Mouse (Mus musculus) spleen, postnatal 10 days (tissue): ENCODE measurements at regions not wholly inside any gene's neighbourhood (a gene's known extent, or its start where the extent isn't known, plus 50 kb on each side); places are given as distances from the start of the nearest gene placed in this dataset.

Experiments
- DNase-seq, 2 experiments: peaks; one replicate each; pipeline ENCODE4 v3.0.0; 2021 to 2022; ENCODE audit warnings: low spot score in 2 of 2

DNA sequence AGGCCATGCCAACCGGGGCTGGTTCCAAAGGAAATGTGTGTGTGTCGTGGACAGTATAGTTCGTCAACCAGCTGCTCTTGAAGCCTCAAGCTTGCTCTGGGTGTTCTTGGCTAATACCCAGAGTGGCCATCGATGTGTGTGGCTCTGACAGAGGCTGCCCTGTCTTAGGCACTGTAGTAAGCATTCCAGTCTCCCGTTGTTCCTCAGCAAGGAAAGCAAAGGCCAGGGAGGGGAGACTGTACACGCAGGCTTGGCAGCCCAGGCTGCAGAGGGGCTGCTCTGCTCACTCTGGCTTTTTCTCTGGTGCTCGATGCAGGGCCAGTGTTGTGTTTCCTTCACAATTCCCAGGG, 106.1 kb upstream of the Unc5b start:
- no peak for DNase-seq

- no peak for DNase-seq
Measured at GRCm38 (mm10) chr10:60936659-60937516, 105.5 kb upstream of the Unc5b start.

DNA sequence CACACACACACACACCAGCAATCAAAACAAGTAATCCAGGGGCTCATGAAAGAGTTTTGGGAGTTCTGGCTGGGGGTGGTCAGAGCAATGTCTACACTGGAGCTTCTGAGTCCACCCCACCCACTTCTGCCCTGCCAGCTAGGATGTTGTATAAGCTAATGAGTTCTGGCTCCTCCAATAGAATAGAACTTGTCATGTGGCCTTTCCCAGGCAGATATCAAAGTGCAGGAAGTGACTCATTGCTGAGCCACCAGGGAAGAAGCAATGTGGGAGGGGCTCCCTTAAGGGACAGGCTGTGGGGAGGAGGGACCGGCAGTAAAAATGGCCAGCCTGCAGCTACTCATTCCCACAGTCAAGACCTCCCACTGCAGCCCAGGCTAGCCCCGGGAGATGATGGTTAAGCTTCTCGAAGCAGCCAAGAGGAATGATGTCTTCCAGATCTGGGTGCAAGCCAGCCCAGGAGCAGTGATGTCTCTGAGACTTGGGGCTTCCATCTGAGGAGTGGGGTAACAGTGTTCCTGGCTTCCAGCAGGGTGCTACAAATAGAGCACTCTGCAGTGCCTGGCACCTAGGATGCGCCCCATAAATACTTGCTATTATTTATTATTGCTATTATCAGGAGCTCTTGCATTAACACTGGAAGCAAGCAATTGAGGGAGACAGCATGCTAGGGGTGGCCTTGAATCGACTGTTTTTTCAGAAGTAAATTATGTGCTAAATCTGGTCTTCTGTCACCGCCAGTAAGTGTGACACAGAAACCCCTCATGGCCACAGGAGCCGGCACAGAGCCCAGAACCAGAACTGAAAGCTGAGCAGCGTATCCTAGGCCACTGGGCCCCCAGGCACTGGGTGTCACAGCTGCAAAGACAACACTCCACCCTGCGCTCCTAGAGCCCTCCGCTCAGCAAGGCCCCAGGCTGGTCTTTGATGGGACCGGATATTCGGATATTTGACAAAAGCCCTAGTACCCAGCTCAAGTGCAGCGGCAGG, 103.2 kb upstream of the Unc5b start:
- DNase-seq, result no peak

DNA sequence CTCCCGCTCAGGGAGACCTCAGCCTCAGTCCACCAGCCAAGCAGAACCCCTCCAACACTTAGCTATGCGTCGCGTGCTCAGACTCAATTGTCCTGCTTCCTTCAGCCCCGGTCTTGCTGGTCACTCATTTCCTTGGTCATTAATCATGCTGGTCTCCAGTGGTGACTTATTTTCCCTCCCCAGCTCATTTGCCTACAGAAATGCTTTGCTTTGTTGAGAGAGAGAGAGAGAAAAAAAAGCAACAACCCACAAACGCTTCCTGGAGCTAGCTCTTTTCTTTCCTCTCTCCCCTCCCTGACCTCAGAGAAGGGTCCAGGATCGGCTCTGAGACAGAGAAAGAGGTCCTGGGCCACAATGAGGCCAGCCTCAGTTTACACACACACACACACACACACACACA, 102.5 kb upstream of the Unc5b start:
- DNase-seq, result no peak

- DNase-seq, result no peak
Measured at GRCm38 (mm10) chr10:60932855-60933254, 101.5 kb upstream of the Unc5b start.

DNA sequence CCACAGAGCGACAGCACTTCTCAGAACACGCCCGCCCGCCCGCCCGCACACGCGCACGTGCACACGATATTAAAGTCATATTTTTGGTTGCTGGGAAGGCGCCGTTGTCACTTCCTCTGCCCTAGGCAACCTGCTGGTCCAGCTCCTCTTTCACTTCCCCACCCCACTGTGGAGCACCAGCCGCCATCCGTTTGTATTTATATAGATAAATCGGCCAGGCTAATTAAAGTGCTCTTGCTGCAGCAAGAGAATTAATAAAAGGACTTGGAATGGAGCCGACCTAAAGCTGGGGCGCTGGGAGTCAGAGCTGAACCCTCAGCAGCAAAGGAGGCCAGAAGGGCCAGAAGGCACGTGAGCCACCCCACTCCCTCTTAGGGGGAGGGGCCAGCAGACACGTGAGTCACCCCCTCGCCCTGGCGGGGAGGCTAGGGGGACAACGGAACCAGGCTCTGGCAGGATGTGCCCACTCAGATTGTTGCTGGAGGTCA, 100.6 kb upstream of the Unc5b start:
- peak in 1 of 2 experiments; percentile 31 for DNase-seq

- DNase-seq, result no peak
Measured at GRCm38 (mm10) chr10:60928646-60929045, 97.3 kb upstream of the Unc5b start.

GRCm38 (mm10) chr10:60928164-60928563, 96.8 kb upstream of the Unc5b start:
- DNase-seq, result no peak

DNA sequence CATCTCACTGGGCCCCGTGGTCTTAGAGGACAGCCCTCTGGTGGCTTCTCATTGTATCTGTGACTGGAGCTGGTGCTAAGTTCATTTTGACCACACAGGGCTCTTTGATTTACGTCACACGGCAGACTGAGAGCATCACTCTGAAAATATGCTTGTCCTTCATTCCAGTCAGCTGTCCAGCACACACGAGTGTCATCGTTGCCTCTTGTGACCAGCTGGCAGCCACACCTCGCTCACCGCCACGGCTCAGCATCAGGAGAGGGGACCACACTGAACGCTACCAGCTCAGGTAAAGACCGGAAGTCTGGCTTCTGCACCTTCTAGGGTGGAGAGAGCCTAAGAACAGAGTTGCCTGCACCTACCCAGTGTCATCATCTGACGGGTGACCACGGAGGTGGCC, 95.3 kb upstream of the Unc5b start:
- no peak for DNase-seq

DNA sequence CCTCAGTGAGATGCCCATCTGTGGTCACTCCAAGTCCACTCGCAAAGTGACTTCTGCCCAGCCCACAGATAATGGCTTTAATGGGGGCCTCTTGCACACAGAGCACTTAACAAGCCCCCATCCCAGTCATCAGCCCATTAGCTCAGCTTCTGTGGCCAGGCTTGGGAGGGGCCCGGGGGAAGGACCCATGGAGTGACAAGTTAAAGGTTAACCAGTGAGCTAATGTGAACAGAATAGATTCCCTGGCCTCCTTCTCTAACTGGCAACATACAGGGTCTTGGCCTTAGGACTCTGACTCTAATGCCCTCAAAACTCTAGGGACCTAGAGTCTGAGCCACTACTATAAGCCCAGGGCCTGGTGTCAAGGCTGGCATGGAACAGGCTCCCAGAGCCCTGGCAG, 94.3 kb upstream of the Unc5b start:
- no peak for DNase-seq

DNA sequence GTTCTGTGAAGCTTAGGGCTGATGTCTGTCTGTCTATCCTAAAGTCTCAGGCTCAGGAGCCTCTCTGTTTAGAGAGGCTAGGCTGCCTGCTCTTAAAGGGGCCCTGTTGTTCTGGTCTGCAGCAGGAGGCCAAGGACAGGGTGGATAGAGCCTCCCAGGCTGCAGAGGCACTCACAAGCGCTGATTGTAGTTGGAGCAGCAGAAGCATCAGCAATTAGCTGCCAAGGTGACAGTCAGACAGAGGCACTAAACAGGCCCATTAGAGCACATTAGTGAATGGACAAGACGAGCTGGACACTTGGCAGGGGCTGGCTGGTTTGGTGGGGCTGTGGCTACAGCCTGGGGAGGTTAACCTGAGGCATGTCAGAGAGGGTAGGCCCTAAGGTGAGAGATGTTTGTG, 93.8 kb upstream of the Unc5b start:
- no peak for DNase-seq

- no peak for DNase-seq
Measured at GRCm38 (mm10) chr10:60923806-60924205, 92.4 kb upstream of the Unc5b start.

- no peak for DNase-seq
Measured at GRCm38 (mm10) chr10:60920621-60921020, 89.2 kb upstream of the Unc5b start.

GRCm38 (mm10) chr10:60918020-60918419, 86.6 kb upstream of the Unc5b start:
- no peak for DNase-seq

- no peak for DNase-seq
Measured at GRCm38 (mm10) chr10:60914391-60914790, 83.0 kb upstream of the Unc5b start.

DNA sequence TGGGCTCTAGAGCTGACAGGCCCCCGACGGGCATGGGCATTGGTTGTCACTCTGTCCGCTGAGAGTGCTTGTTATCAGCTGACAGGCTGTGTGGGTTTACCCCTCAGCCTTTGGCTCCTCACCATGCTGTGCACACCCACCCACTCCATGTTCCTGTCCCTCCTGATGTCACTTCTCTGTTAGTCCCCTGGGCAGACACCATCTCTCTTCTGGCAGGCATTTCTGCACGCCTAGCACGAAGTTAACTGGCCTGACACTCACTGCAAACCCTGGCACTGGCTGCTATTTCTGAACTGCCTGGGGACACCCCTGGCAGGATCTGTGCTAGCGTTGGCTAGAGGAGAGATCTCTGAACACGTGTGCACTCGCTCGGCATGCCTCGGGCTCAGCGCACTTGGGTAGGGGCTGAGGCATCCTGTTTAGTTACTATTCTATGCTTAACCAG, 82.1 kb upstream of the Unc5b start:
- no peak for DNase-seq

GRCm38 (mm10) chr10:60904351-60904750, 73.0 kb upstream of the Unc5b start:
- DNase-seq, result no peak

GRCm38 (mm10) chr10:60900992-60901391, 69.6 kb upstream of the Unc5b start:
- DNase-seq, result no peak

DNA sequence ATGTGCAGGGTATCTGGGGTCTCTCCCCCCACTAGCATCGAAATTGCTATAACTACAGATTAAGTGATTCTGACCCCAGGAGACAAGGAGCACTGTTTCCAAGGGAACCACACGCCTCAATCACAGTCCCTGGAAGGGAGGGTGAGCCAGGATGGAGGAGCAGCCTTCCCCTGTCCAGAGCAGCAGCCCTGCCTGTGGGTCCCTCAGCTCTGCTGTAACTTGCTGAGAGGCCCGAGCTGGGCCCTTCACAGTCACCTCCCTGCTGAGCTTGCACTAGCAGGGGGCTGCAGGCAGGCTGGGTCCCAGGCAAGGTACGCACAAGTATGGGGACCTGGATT, 62.4 kb upstream of the Unc5b start:
- DNase-seq, result no peak

DNA sequence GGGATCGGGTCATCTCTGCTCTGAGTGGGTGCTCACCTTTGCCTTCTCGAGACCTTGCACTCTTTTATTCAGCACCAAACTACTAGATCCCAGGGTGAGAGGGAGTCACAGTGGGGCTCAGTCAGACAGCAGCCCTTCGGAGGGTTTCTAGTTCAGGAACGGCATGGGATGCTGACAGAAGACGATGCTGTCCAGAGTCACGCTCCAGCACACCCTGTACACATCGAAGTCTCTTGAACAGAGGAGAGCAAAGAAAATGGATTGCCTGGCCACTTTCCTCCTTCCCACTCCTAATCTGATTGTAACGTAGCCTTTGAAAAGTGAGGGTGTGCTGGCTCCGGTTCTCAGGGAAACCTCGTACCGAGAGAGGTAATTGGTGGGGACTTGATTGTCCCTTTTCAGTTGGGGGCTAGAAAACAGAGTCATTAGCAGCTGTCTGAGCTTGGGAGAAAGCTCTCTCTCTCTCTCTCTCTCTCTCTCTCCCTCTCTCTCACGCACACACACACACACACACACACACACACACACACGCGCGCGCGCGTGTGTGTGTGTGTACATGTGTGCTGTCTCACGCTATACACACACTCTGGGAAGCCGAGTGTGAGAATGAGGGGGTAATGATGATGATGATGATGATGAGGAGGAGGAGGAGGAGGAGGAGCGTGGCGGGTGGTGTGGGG, 61.9 kb upstream of the Unc5b start:
- no peak for DNase-seq

GRCm38 (mm10) chr10:60892730-60893129, 61.3 kb upstream of the Unc5b start:
- DNase-seq, result no peak
